Mouse (Mus musculus): ENCODE data around the gene Sh2b1. TPM values are rescaled to one million over a fixed set of nuclear protein-coding genes. Genes with fewer than 3 reads are reported as not detected.
"Not testable (repeated sequence)": the region's sequence is repeated elsewhere in the genome, so short reads cannot be mapped to it uniquely, and the experiment has no call there.

Gene Sh2b1
- polyA plus RNA-seq, 1 experiment from 2014 or later = 77.1 TPM

DNA sequence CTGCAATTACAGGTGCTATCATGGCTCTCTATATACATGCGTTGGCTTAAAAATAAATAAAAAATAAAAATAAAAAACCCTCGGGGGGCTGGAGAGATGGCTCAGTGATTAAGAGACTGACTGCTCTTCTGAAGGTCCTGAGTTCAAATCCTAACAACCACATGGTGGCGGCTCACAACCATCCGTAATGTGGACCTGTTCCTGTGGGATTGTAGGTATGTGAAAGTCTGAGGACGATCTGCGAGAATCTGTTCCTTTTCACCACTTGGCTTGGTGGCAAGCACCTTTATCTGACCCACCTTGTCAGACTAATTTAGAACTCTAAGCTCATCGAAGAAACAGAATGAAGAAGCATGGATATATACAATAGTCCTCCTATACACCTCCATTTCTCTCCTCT, 24.2 kb upstream of the Sh2b1 start:
- H3K9me3 ChIP-seq = no peaks in the 10 kb centered on the region
- H3K27me3 ChIP-seq = no peaks in the 10 kb centered on the region
- no peak for ATAC-seq (ENCODE audit: low FRiP score, low read depth)
- no peak overlapping the region for H3K27ac ChIP-seq (replicated peaks)
- WGBS = 98% methylated on average over 7 of the region's 7 CpGs
- peaks cover 18% of the 10 kb centered on the region for H3K4me1 ChIP-seq (replicated peaks)
- no peak overlapping the region for H3K4me3 ChIP-seq
- no peak overlapping the region for H3K4me2 ChIP-seq
- peaks cover 68% of the 10 kb centered on the region for H3K36me3 ChIP-seq
- H3K9ac ChIP-seq = no peak overlapping the region

DNA sequence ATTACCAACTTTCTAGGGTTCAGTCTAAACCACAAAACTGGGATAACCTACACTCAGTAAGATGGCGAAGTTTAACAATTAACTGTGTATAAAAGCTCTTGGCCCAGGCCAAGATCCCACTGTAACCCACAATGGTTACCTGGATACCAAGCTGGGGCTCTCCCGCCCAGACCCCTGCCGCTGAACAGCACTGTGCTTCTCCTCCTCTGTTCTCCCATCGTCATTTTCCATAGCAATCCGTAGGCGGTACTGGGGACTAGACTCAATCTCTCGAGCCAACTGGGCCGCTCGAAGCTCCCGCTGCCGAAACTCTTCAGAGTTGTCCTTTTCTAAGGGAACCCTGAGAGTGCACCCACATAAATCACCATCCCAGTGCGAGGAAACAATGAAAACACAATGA, 22.7 kb upstream of the Sh2b1 start:
- Histone ChIP-seq H3K9ac (no peak overlapping the region), H3K4me2 (no peak overlapping the region), H3K4me3 (no peak overlapping the region), H3K9me3 (no peaks in the 10 kb centered on the region), H3K36me3 (peaks cover 82% of the 10 kb centered on the region), H3K27me3 (no peaks in the 10 kb centered on the region), H3K27ac (replicated peaks) (no peak overlapping the region), H3K4me1 (replicated peaks) (peaks cover 12% of the 10 kb centered on the region)
- 88% methylated on average over 12 of the region's 12 CpGs for WGBS
- ATAC-seq (ENCODE audit: low FRiP score, low read depth) = no peak

DNA sequence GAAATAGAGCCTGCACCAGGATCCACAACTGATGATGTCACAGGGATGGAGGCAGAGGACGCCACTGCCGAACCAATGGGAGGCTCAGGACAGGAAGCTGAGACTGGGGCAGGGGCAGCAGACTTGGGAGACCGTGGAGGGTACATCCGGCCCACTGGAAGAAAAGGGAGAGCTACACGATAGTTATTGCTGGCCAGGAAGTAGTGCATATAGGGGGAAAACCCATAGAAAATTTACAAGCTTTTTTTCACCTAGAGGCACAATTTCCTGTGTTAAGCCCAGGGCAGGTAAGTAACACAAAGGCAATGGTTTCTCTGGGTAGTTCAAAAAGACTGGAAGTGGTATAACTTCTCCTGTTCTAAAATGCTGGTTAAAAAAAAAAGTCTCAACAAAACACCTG, 21.3 kb upstream of the Sh2b1 start:
- Histone ChIP-seq H3K36me3 (peaks cover 94% of the 10 kb centered on the region), H3K9me3 (no peaks in the 10 kb centered on the region), H3K27me3 (no peaks in the 10 kb centered on the region), H3K4me3 (no peak overlapping the region), H3K9ac (no peak overlapping the region), H3K4me1 (replicated peaks) (peaks cover 11% of the 10 kb centered on the region), H3K27ac (replicated peaks) (no peak overlapping the region), H3K4me2 (no peak overlapping the region)
- WGBS = 84% methylated on average over 5 of the region's 5 CpGs
- ATAC-seq (ENCODE audit: low FRiP score, low read depth) = no peak

DNA sequence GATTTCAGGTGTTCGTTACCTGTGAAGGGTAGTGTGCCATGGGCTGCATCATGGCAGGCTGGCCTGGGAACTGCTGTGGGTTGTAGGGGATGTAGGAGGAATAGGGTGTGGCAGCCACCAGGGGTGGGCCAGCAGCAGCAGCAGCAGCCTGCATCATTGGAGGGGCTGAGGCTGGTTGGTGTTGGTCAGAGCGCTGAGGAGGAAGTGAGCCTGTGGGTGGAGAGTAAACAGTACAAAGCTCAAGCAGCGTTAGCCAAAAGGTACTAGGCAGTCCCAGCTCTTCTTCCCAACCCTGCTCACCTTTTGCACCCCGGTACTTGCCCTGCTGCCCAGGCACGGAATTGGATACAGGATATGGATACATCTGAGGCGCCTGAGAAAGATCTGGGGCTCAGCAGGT, 18.9 kb upstream of the Sh2b1 start:
- Histone ChIP-seq H3K36me3 (peaks cover 89% of the 10 kb centered on the region), H3K4me1 (replicated peaks) (no peaks in the 10 kb centered on the region), H3K9me3 (no peaks in the 10 kb centered on the region), H3K9ac (no peak overlapping the region), H3K4me2 (no peak overlapping the region), H3K27ac (replicated peaks) (no peak overlapping the region), H3K4me3 (no peak overlapping the region), H3K27me3 (no peaks in the 10 kb centered on the region)
- WGBS = 93% methylated on average over 6 of the region's 6 CpGs
- no peak for ATAC-seq (ENCODE audit: low FRiP score, low read depth)

DNA sequence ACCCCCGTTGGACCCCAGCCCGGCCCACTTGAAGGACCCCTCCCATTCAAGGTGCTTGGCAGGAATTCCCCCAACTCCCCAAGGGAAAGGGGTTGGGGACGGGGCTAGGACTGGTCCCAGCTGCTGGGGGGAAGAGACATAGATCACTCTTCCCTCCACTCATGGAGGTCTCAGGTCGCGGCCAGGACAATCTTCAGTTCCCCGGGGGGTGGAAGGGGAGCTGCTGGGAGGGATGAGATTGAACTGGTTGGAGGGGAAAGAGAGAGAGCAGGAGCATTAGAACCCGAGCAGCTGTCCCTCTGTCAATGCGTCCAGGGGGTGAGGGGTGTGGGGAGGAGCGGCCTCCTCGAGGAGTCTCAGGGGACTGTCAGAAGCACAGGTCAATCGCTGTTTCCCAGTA, 16.7 kb upstream of the Sh2b1 start:
- Histone ChIP-seq H3K4me3 (no peak overlapping the region), H3K36me3 (peaks cover 67% of the 10 kb centered on the region), H3K27me3 (no peaks in the 10 kb centered on the region), H3K4me2 (no peak overlapping the region), H3K4me1 (replicated peaks) (peaks cover 11% of the 10 kb centered on the region), H3K9ac (no peak overlapping the region), H3K9me3 (no peaks in the 10 kb centered on the region), H3K27ac (replicated peaks) (no peak overlapping the region)
- WGBS = 50% methylated on average over 11 of the region's 11 CpGs
- ATAC-seq (ENCODE audit: low FRiP score, low read depth) = no peak

DNA sequence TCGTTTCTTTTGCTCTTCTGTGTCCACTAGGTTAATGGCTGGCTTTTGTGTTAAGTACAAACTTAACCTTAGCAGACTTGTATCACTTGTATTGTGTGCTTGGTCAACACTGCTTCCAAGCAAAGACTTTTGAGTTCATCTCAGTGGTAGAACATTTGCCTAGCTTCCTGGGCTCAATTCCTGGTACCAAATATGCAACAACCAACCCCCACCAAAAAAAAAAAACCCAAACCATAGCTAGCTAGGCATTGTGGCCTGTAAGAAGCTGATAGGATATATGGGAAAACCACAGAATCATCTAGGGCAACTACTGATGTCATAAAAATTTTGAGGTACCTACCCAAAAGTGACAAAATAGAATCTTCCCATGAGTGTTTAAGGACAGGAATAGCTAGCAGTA, 15.8 kb upstream of the Sh2b1 start:
- H3K36me3 ChIP-seq = peaks cover 57% of the 10 kb centered on the region
- no peaks in the 10 kb centered on the region for H3K27me3 ChIP-seq
- H3K4me3 ChIP-seq = no peak overlapping the region
- H3K9me3 ChIP-seq = no peaks in the 10 kb centered on the region
- H3K9ac ChIP-seq = no peak overlapping the region
- H3K27ac ChIP-seq (replicated peaks) = no peak overlapping the region
- H3K4me2 ChIP-seq = no peak overlapping the region
- ATAC-seq (ENCODE audit: low FRiP score, low read depth) = no peak
- 85% methylated on average over 1 of the region's 1 CpGs for WGBS
- peaks cover 15% of the 10 kb centered on the region for H3K4me1 ChIP-seq (replicated peaks)

DNA sequence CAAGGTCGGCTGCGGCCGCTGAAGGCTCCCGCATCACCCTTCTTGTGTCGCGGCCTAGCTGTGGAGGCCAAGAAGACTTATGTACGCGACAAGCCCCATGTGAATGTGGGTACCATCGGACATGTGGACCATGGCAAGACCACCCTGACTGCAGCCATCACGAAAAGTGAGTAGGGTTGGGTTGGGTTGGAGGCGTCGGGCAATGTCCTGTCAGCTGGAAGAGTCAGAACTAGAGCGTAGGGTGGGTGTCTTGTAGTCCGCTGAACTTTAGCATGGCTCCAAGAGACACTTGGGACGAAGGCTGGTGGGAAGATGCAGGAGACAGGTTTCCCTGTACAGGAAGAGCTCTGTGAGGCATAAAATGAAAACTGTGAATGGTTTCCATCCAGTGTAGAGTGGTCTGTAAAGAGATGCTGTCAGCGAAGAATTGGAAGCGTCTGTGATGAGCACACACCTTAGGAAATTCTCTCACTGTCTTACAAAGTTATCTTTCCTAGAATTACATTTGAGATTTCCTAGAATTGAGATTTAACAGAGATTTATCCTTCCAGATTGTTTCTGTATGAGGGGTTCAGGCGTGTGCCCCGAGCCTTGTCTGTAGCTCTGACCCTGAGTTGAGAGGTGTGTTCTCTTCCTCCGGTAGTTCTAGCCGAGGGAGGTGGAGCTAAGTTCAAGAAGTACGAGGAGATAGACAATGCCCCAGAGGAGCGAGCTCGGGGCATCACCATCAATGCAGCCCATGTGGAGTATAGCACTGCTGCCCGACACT, 12.6 kb upstream of the Sh2b1 start:
- WGBS = 21% methylated on average over 22 of the region's 25 CpGs
- Histone ChIP-seq H3K27ac (replicated peaks) (peak overlapping the region; percentile 79), H3K4me1 (replicated peaks) (peaks cover 19% of the 10 kb centered on the region), H3K4me3 (peak overlapping the region; percentile 66), H3K9ac (peak overlapping the region; percentile 74), H3K4me2 (peak overlapping the region; percentile 91), H3K36me3 (peaks cover 25% of the 10 kb centered on the region)
- not testable (repeated sequence) for ATAC-seq (ENCODE audit: low FRiP score, low read depth); H3K9me3 ChIP-seq; H3K27me3 ChIP-seq

DNA sequence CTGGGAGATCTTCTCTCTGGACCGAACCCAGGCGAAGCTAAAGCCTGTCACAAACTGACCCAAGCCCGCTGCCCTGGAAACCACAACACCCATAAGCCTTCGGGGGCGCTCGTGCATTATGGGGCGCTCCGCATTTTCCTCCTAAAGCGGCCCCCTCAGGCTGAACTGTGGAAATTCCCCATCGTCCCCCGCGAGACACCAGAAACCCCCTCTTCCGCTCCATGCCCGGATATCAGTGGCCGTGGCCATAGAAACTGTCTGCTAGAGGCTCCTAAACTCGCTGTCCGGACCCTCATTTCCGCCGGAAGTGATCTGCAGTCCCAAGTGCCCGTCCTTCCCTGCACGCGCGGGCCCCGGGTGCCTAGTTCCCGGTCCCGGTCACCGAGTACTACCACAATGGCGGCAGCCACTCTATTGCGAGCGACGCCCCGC, 11.8 kb upstream of the Sh2b1 start, which contains the start of gene Tufm:
TSS of gene Tufm (plus strand) at position 310 of the 432 bp plus-strand sequence.
- H3K36me3 ChIP-seq = peaks cover 18% of the 10 kb centered on the region
- peak within 1 kb of the TSS; percentile 79 for H3K27ac ChIP-seq (replicated peaks)
- peaks cover 19% of the 10 kb centered on the region for H3K4me1 ChIP-seq (replicated peaks)
- H3K9ac ChIP-seq = peak within 1 kb of the TSS; percentile 74
- H3K27me3 ChIP-seq = no peaks in the 10 kb centered on the region
- peak within 1 kb of the TSS; percentile 91 for H3K4me2 ChIP-seq
- H3K4me3 ChIP-seq = peak within 1 kb of the TSS; percentile 66
- under 1% methylated on average over 32 of the region's 32 CpGs for WGBS
- no peaks in the 10 kb centered on the region for H3K9me3 ChIP-seq
- peak; percentile 95 for ATAC-seq (ENCODE audit: low FRiP score, low read depth)

DNA sequence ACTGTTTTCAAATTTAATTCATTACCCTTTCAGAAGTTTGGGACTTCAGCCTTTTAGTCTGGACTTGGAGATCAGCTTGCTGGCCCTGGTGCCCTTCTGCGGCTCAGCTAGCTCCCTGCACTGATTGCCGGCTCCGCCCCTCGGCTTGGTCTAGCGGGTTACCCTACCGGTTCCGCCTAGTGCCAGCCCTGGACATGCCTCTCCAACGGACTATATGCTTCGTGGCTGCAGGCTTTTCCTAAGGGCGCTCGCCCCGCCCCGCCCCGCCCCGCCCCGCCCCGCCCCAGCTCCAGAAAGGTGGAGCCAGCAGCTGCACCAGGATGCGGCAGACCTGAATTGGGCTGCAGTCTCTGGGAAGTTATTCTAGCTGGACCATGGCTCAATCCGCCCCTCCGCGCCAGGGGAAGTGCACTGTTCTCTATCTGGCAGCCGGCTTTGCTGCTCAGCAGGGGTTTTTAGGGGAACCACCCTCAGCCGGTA, 7.2 kb upstream of the Sh2b1 start:
- WGBS = under 1% methylated on average over 23 of the region's 23 CpGs
- Histone ChIP-seq H3K36me3 (no peaks in the 10 kb centered on the region), H3K27ac (replicated peaks) (peak overlapping the region; percentile 58), H3K4me1 (replicated peaks) (peaks cover 8% of the 10 kb centered on the region; the same call in 1 of the 2 replicates), H3K9me3 (no peaks in the 10 kb centered on the region), H3K4me2 (peak overlapping the region; percentile 76), H3K4me3 (peak overlapping the region; percentile 36), H3K9ac (peak overlapping the region; percentile 28), H3K27me3 (no peaks in the 10 kb centered on the region)
- no peak for ATAC-seq (ENCODE audit: low FRiP score, low read depth)

DNA sequence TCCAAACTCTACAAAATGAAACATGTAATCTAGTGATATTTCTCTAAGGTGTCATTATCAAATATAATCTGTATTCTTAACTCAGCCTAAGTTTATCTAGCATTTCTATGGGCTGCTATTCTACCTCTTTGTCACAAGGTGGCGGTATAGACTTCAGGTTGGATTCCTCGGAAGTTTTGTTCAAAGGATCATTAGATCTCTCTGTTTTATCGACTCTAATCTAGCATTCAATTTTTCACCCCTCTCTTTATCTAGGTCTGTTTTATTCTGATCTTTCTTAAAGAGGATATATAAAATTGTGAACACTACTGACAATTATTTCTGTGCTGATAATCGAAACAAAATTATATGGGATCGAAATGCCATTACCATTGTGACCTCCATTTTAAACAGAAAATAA, 6.5 kb upstream of the Sh2b1 start:
- Histone ChIP-seq H3K36me3 (no peaks in the 10 kb centered on the region), H3K9me3 (no peaks in the 10 kb centered on the region), H3K4me3 (no peak overlapping the region), H3K4me1 (replicated peaks) (peaks cover 8% of the 10 kb centered on the region; the same call in 1 of the 2 replicates), H3K27me3 (no peaks in the 10 kb centered on the region), H3K9ac (no peak overlapping the region), H3K27ac (replicated peaks) (no peak overlapping the region), H3K4me2 (no peak overlapping the region)
- ATAC-seq (ENCODE audit: low FRiP score, low read depth) = no peak
- WGBS = 26% methylated on average over 5 of the region's 5 CpGs

DNA sequence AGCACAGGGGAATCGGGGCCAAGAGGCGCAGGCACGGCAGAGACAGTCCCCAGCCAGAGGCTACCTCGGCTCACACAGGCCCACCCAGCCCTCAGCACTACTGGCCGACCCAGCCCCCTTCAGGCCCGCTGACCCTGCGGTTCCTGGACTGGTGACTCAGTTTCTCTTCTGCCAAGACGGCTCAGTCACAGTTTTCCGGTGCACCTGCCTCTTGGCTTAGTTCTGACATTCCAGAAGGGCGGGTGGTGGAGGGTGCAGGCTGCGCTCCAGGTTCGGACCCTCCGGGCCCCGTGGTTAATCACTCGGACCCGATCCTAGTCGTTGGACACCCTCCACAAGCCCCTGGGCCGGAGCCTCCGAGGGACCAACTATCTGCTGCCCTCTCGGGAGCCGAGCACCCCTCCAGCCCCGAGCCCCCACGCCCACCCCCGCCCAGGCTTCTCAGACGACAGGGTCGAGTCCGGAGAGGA, 703 bp downstream of the Sh2b1 start:
- H3K27ac ChIP-seq (replicated peaks) = peak overlapping the region; percentile 97
- H3K9me3 ChIP-seq = no peaks in the 10 kb centered on the region
- peak; percentile 63 for ATAC-seq (ENCODE audit: low FRiP score, low read depth)
- H3K9ac ChIP-seq = peak overlapping the region; percentile 96
- H3K36me3 ChIP-seq = peaks cover 26% of the 10 kb centered on the region
- peak overlapping the region; percentile 89 for H3K4me3 ChIP-seq
- WGBS = 2% methylated on average over 24 of the region's 27 CpGs
- H3K27me3 ChIP-seq = no peaks in the 10 kb centered on the region
- H3K4me2 ChIP-seq = peak overlapping the region; percentile 91
- peaks cover 29% of the 10 kb centered on the region for H3K4me1 ChIP-seq (replicated peaks)

DNA sequence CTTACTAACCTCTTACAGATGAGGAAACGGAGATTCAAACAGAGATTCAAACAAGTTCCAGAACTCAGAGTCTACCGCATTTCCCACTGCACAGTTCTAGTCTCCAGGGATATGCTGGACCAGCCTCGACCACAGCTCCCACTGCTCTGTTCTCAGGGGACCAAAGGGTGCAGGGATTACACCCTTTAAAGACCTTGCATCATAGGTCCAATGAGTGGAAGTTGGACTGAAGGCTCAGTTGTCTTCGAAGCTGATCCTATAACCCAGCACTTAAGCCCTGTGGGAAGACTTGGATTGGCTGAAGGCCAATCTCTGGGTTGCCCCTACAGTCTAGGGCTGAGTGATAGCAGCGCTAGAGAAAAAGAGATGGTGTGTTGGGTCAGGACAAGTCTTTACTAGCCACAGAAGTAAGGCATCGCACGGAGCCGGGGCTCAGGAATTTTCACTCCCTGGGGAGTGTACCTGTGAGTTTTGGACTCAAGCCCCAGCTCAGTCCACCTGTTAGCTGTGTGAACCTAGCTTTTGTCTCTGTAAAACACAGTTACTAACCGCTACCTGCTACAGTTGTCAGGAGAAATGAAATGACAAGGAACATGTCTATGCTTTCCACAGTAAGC, 1.6 kb downstream of the Sh2b1 start:
- H3K36me3 ChIP-seq = peaks cover 35% of the 10 kb centered on the region
- H3K27ac ChIP-seq (replicated peaks) = no peak overlapping the region
- 85% methylated on average over 9 of the region's 9 CpGs for WGBS
- H3K4me3 ChIP-seq = peak overlapping the region; percentile 89
- no peaks in the 10 kb centered on the region for H3K9me3 ChIP-seq
- H3K9ac ChIP-seq = peak overlapping the region; percentile 96; the same call in 1 of the 2 replicates
- H3K27me3 ChIP-seq = no peaks in the 10 kb centered on the region
- ATAC-seq (ENCODE audit: low FRiP score, low read depth) = no peak
- peaks cover 29% of the 10 kb centered on the region for H3K4me1 ChIP-seq (replicated peaks)
- peak overlapping the region; percentile 91 for H3K4me2 ChIP-seq
